Mouse (Mus musculus) lung, adult 2 months (tissue): ENCODE measurements at regions not wholly inside any gene's neighbourhood (a gene's known extent, or its start where the extent isn't known, plus 50 kb on each side); places are given as distances from the start of the nearest gene placed in this dataset.

ENCODE experiments used
- CTCF ChIP-seq: fragments of 200-500 bp; IDR thresholded peaks from 2 replicates; pipeline ENCODE4 v1.5.1; 2011; ENCODE audit warnings: mild to moderate bottlenecking, low read length, control low read depth; ENCODE audit not compliant: insufficient read depth
- POLR2A ChIP-seq: fragments of 200-500 bp; IDR thresholded peaks from 2 replicates; pipeline ENCODE4 v1.6.1; 2011; ENCODE audit warnings: low read depth, mild to moderate bottlenecking, control low read depth, low read length, borderline replicate concordance; ENCODE audit errors: extremely low read depth

DNA sequence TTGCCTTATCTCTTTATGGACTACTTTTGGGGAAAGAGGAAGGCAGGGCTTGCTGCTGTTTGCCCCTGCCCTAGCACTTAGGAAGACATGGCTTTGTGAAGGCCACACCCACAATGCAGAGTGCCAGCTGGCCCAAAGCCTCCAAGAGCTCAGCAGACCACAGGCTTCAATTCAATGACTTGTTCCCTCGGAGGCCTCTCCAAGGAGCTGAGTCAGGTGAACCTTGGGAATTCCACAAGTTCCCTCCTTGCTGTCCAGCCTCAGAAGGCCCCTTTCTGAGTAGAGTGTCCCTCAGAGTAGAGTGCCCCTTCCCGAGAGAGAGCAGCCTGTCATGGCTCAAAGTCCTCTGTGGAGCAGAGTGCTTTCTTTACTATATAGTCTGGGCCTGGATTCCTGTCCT lies 177.9 kb downstream of the Gadd45g start:
- TF ChIP-seq POLR2A: no peak
- TF ChIP-seq CTCF: no peak
